Mouse (Mus musculus): ENCODE data around the gene Gnb1. TPM values are rescaled to one million over a fixed set of nuclear protein-coding genes. Genes with fewer than 3 reads are reported as not detected.
A peak's percentile ranks its signal among the peaks of the same experiment; 100 is the strongest.

The Gnb1 gene
- polyA plus RNA-seq, 1 experiment, result 512 TPM

DNA sequence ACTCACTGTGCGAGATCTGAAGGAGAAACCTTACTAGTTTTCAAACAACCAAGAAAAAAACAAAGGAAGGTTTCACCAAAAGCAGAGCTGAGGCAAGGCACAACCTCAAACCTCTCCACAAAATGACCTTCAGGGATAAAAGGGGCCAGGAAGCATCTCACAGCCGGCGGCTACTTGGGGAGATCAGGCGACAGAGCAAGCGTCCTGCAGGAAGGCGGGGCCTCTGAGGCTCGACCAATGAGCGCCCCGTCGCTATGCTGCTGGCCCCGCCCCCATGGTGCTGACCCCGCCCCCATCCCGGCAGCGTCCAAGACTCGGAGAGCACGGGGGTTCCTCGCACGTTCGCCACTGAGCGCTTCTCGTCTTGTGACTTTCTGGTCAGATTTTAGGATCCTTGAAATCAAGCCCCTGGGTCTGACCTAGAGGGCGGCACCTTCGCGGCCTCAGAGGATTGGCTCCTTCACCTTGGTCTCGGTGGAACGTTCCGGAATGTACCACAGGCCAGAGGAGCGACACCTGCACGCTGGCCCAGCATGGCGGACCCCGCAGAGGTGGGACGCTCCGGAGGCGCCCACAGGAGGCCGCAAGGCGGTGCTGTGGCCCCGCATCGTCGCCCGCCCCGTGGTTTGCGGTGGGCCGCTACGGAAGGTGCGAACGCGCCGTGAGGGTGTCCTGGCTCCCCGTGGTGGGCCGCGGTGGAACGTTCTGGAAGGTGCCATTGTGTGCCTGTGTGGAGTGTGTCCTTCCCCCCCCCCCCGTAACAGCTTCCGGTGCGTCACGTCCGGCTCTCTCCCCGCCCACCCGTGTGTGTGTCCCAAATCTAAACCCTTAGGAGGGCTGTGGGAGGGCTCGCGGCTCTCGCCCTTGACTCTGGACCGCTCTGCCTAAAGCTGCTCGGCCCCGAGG is 110.2 kb downstream of the Gnb1 start, which contains the start of gene Slc35e2:
Gene Slc35e2, plus strand, starts transcription at position 326 of the 906 bp plus-strand sequence.
- under 1% methylated on average over 64 of the region's 65 CpGs for WGBS
- H3K4me1 ChIP-seq (ENCODE audit: control insufficient read depth, insufficient read depth, low read length), result no peaks in the 10 kb centered on the region; the same call in 1 of the 2 replicates

DNA sequence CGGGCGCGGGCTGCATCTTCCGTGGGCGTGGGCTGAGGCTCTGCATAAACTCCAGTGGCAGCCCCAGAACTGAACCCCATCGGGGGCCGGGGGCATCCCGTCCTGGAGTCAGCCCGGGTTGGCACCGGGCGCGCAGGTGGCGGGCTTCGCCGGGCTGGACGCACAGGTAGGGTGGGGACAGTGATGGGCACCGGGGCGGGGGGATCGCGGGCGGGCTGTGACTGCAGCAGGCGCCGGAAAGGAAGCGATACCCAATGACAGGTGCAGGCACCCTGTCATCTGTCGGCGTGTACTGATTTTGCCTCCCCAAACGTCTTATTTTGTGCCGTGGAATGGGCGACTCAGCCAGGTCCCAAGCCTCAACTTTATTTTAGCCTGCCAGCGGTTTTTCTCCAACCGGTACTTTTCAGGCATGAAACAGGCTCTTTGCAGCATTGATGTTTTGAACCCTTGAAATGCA is 110.9 kb downstream of the Gnb1 start:
- H3K27me3 ChIP-seq (ENCODE audit: control insufficient read depth, insufficient read depth, low read length), result no peaks in the 10 kb centered on the region
- TF ChIP-seq CTCF (IDR thresholded peaks at IDR 0.05; ENCODE audit: borderline replicate concordance, insufficient read depth, low read depth, low read length), result no peak
- no peak for TF ChIP-seq POLR2A (IDR thresholded peaks at IDR 0.05; ENCODE audit: borderline replicate concordance, insufficient read depth, low read length)
- peak overlapping the region; percentile 77 for H3K27ac ChIP-seq (ENCODE audit: insufficient read depth, low read length)
- WGBS, result 1% methylated on average over 31 of the region's 31 CpGs
- H3K4me1 ChIP-seq (ENCODE audit: control insufficient read depth, insufficient read depth, low read length), result no peaks in the 10 kb centered on the region; the same call in 1 of the 2 replicates
- peak overlapping the region; percentile 82 for H3K4me3 ChIP-seq (replicated peaks; ENCODE audit: insufficient read depth, low read depth, low read length)
- DNase-seq, result no peak

More for the DNA sequence above, 110.2 kb downstream of the Gnb1 start, which contains the start of gene Slc35e2:
- peak; percentile 93; the same call in 1 of the 2 replicates for TF ChIP-seq POLR2A (IDR thresholded peaks at IDR 0.05; ENCODE audit: borderline replicate concordance, insufficient read depth, low read length)
- TF ChIP-seq CTCF (IDR thresholded peaks at IDR 0.05; ENCODE audit: borderline replicate concordance, insufficient read depth, low read depth, low read length), result no peak
- peak; percentile 92 to 99 for DNase-seq
- Histone ChIP-seq H3K27ac (ENCODE audit: insufficient read depth, low read length) (peak within 1 kb of the TSS; percentile 98), H3K27me3 (ENCODE audit: control insufficient read depth, insufficient read depth, low read length) (no peaks in the 10 kb centered on the region), H3K4me3 (replicated peaks; ENCODE audit: insufficient read depth, low read depth, low read length) (peak within 1 kb of the TSS; percentile 82)

DNA sequence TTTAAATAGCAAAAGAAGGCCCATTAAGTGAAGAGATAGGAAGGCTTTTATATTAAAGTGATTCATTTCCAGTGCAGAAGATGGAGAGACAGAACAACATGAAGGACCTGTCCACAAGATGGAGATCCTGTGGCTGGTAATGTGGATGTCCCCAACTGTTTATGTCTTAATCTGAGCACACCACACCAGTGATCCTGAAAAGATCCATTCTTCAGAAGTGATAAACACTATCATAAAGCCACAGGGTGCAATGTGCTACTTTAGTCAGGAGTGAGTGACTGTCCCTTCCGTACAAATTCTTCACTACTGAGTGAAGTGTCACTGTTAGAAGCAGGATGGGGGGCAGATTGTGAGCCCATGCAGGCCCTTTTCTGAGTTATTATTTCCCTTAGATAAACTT is 111.6 kb downstream of the Gnb1 start:
- Histone ChIP-seq H3K27ac (ENCODE audit: insufficient read depth, low read length) (no peak overlapping the region), H3K27me3 (ENCODE audit: control insufficient read depth, insufficient read depth, low read length) (no peaks in the 10 kb centered on the region), H3K4me3 (replicated peaks; ENCODE audit: insufficient read depth, low read depth, low read length) (no peak overlapping the region), H3K4me1 (ENCODE audit: control insufficient read depth, insufficient read depth, low read length) (no peaks in the 10 kb centered on the region; the same call in 1 of the 2 replicates)
- 65% methylated on average over 1 of the region's 1 CpGs for WGBS
- no peak for DNase-seq
- TF ChIP-seq CTCF (IDR thresholded peaks at IDR 0.05; ENCODE audit: borderline replicate concordance, insufficient read depth, low read depth, low read length), result no peak
- TF ChIP-seq POLR2A (IDR thresholded peaks at IDR 0.05; ENCODE audit: borderline replicate concordance, insufficient read depth, low read length), result no peak

DNA sequence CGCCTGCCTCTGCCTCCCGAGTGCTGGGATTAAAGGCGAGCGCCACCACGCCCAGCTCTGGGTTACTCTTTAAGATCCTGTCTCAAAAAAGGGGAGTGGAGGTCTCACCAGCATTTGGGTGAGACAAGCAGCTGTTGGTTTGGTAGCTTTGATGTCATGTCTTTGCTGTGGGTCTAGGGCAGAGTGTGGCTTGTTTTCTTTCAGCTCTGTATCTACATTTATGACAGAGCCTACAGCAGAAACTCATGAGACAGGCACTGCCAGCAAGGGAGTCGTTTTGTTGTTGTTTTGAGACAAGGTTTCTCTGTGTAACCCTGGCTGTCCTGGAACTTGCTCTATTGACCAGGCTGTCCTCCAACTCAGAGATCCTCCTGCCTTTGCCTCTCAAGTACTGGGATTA is 112.6 kb downstream of the Gnb1 start:
- no peaks in the 10 kb centered on the region for H3K27me3 ChIP-seq (ENCODE audit: control insufficient read depth, insufficient read depth, low read length)
- no peak overlapping the region for H3K27ac ChIP-seq (ENCODE audit: insufficient read depth, low read length)
- TF ChIP-seq POLR2A (IDR thresholded peaks at IDR 0.05; ENCODE audit: borderline replicate concordance, insufficient read depth, low read length) (no peak), CTCF (IDR thresholded peaks at IDR 0.05; ENCODE audit: borderline replicate concordance, insufficient read depth, low read depth, low read length) (no peak)
- no peak overlapping the region for H3K4me3 ChIP-seq (replicated peaks; ENCODE audit: insufficient read depth, low read depth, low read length)
- H3K4me1 ChIP-seq (ENCODE audit: control insufficient read depth, insufficient read depth, low read length), result no peaks in the 10 kb centered on the region; the same call in 1 of the 2 replicates
- 90% methylated on average over 6 of the region's 6 CpGs for WGBS
- DNase-seq, result no peak

DNA sequence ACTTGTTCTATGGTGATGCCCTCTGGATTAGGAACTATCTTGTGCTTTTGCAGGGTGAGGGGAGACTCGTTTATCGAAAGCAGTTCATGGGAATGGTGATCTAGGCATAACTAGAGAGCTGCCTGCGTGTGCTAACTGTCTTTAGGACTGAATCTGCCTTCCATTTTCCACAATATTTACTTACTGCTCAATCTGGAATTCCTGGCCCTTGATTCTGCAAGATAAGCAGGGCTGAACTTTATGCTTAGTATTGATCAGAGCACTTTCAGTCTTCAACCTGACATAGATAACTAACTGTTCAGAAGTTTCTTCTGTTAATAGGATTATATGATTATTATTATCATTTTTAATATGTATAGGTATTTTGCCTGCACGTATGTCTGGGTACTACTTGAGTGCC is 114.0 kb downstream of the Gnb1 start:
- TF ChIP-seq POLR2A (IDR thresholded peaks at IDR 0.05; ENCODE audit: borderline replicate concordance, insufficient read depth, low read length) (no peak), CTCF (IDR thresholded peaks at IDR 0.05; ENCODE audit: borderline replicate concordance, insufficient read depth, low read depth, low read length) (no peak)
- DNase-seq, result no peak
- Histone ChIP-seq H3K4me1 (ENCODE audit: control insufficient read depth, insufficient read depth, low read length) (no peaks in the 10 kb centered on the region; the same call in 1 of the 2 replicates), H3K27me3 (ENCODE audit: control insufficient read depth, insufficient read depth, low read length) (no peaks in the 10 kb centered on the region), H3K4me3 (replicated peaks; ENCODE audit: insufficient read depth, low read depth, low read length) (no peak overlapping the region), H3K27ac (ENCODE audit: insufficient read depth, low read length) (no peak overlapping the region)
- WGBS, result 94% methylated on average over 4 of the region's 4 CpGs

DNA sequence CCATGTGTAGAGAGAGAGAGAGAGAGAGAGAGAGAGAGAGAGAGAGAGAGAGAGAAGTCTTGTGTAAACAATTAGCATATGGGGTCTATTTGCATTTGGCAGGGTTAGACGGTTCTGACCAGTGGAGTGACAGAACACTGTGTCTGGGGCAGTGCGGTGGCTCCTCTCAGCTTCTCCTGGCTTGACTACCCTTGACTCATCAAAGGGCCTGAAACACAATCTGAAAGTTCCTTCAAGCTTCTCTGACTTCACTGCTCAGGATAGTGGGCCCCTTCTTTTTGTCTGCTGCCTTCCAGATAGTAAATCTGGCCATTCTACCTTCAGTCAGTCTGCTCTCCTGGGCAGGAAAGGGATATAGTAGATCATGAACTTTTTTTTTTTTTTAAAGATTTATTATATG is 115.7 kb downstream of the Gnb1 start:
- WGBS, result 13% methylated on average over 2 of the region's 2 CpGs
- no peak overlapping the region for H3K27ac ChIP-seq (ENCODE audit: insufficient read depth, low read length)
- H3K27me3 ChIP-seq (ENCODE audit: control insufficient read depth, insufficient read depth, low read length), result no peaks in the 10 kb centered on the region
- no peak overlapping the region for H3K4me3 ChIP-seq (replicated peaks; ENCODE audit: insufficient read depth, low read depth, low read length)
- TF ChIP-seq CTCF (IDR thresholded peaks at IDR 0.05; ENCODE audit: borderline replicate concordance, insufficient read depth, low read depth, low read length) (no peak), POLR2A (IDR thresholded peaks at IDR 0.05; ENCODE audit: borderline replicate concordance, insufficient read depth, low read length) (no peak)
- no peak for DNase-seq
- no peaks in the 10 kb centered on the region; the same call in 1 of the 2 replicates for H3K4me1 ChIP-seq (ENCODE audit: control insufficient read depth, insufficient read depth, low read length)

Other genes with a start within 250 kb of the Gnb1 start
- gene Faap20, start 241.6 kb upstream of the Gnb1 start, polyA plus RNA-seq (2012; rRNA removed), result 94.5 and 109 TPM in 2 replicates
- gene Prkcz, start 130.0 kb upstream of the Gnb1 start, polyA plus RNA-seq (2012; rRNA removed), result 245 and 253 TPM in 2 replicates
- gene Gabrd, start 93.2 kb upstream of the Gnb1 start, polyA plus RNA-seq (2012; rRNA removed), result 243 and 290 TPM in 2 replicates
- 18.7 and 22.0 TPM in 2 replicates for gene Cfap74, start 82.2 kb upstream of the Gnb1 start, polyA plus RNA-seq (2012; rRNA removed)
- gene Tmem52, start 22.2 kb upstream of the Gnb1 start, polyA plus RNA-seq (2012; rRNA removed), result 9.4 and 12.1 TPM in 2 replicates
- gene Nadk, start 71.0 kb downstream of the Gnb1 start, polyA plus RNA-seq (2012; rRNA removed), result 59.0 and 60.2 TPM in 2 replicates
- gene Slc35e2, start 110.1 kb downstream of the Gnb1 start, polyA plus RNA-seq (2012; rRNA removed), result 20.3 and 20.5 TPM in 2 replicates
- 57.8 and 63.7 TPM in 2 replicates for gene Cdk11b, start 133.5 kb downstream of the Gnb1 start, polyA plus RNA-seq (2012; rRNA removed)
- gene Gm10563, start 154.0 kb downstream of the Gnb1 start, polyA plus RNA-seq (2012; rRNA removed), result not detected in 2 replicates
- gene Mmp23, start 162.0 kb downstream of the Gnb1 start, polyA plus RNA-seq (2012; rRNA removed), result 38.1 and 39.4 TPM in 2 replicates
- gene Mib2, start 177.8 kb downstream of the Gnb1 start, polyA plus RNA-seq (2012; rRNA removed), result 146 and 152 TPM in 2 replicates
- gene Fndc10, start 203.0 kb downstream of the Gnb1 start, polyA plus RNA-seq (2012; rRNA removed), result 112 and 114 TPM in 2 replicates
- gene Ssu72, start 213.4 kb downstream of the Gnb1 start, polyA plus RNA-seq (2012; rRNA removed), result 141 and 152 TPM in 2 replicates
- gene Tmem240, start 243.4 kb downstream of the Gnb1 start, polyA plus RNA-seq (2012; rRNA removed), result 123 and 133 TPM in 2 replicates

Data from cerebellum, adult 2 months (tissue).